Mouse (Mus musculus) heart, postnatal 14 days (tissue): ENCODE measurements at regions not wholly inside any gene's neighbourhood (a gene's known extent, or its start where the extent isn't known, plus 50 kb on each side); places are given as distances from the start of the nearest gene placed in this dataset.
"Not testable (repeated sequence)": the region's sequence is repeated elsewhere in the genome, so short reads cannot be mapped to it uniquely, and the experiment has no call there.

Experiments
- DNase-seq, 2 experiments: peaks; one replicate each; pipeline ENCODE4 v3.0.0; 2021 to 2022
- intact Hi-C: fragments of 180-260 bp; cut with DNase I; formaldehyde crosslinking; loops from one replicate; pipeline ENCODE4 v1.15.1; 2025

GRCm38 (mm10) chr12:117327086-117327485 is 189.2 kb upstream of the Rapgef5 start:
- DNase-seq = not testable (repeated sequence)
- intact Hi-C loops = loop anchor here (2.0 to 10.0 kb wide), 3 partner anchors 195 to 702 kb away; no protein-coding TSS in a partner anchor

GRCm38 (mm10) chr12:117330418-117330817 is 185.9 kb upstream of the Rapgef5 start:
- intact Hi-C loops = no loop called here
- DNase-seq = no peak

DNA sequence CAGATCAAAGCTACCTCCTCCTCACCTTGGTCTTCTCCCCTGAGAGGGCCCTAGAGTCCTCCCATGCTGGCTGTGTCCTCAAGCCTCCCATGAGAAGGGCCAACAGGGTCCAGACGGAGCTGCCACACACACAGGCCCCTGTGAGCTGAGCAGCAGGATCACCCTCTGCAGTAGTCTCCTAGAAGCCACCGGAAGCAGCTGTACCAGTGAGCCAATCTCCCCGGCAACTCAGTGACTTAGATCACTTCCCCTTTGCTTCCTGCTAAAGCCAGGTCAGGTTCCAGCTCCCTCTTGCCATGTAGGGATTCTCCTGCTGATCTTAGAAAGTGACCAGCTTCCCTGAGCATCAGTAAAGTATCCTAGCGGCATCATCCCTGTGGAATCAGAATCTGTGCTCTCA is 179.4 kb upstream of the Rapgef5 start:
- intact Hi-C loops = no loop called here
- DNase-seq = no peak

DNA sequence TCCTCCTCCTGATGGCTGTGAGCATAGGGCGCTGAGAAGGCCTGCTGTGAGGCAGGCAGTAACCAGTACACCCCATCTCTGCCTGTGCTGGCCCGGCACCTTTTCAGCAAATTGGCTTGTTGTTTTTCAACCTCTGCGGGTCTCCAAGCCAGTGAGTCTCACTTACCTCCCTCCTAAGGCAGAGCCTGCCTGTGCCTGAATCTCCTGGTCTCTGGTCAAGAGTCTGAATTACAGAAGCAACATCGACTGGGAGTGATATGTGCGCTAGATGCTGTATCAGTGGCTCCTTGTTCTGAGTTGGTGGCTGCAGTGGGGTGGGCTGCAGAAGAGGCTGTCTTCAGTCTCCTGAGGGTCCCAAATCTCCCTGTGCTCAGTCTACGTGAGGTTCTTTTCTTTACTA is 174.0 kb upstream of the Rapgef5 start:
- no peak for DNase-seq
- intact Hi-C loops = no loop called here

DNA sequence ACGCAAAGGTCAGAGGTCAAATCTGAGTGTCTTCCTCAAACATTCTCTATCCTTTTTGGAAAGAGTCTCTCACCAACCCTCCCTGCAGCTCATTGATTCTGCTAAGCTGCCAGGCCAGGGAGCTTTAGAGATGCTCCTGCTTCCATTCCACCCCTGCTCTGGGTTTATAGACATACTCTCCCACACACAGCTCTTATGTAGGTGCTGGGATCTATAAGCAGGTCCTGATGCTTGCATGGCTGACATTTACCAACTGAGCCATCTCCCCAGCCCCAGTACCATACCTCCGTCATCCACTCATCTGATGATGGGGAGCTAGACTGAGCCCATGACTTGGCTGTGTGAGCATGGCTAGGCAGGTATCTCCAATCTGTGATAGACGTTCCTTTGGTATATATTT is 173.2 kb upstream of the Rapgef5 start:
- no peak for DNase-seq
- intact Hi-C loops = no loop called here

DNA sequence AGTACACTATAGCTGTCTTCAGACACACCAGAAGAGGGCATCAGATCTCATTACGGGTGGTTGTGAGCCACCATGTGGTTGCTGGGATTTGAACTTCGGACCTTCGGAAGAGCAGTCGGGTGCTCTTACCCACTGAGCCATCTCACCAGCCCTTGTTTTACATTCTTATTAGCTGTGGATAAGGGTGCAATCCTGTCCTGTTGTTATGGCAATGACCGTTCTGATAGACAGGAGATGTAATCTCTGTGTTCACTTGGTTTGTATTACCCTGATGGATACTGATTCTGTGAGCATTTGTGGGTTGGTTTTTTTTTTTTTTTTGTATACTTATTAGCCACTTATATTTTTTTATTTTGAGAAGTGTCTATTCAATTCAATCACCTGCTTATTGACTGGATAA is 172.7 kb upstream of the Rapgef5 start:
- DNase-seq, intact Hi-C loops: not testable (repeated sequence)

- DNase-seq = no peak
- intact Hi-C loops = no loop called here
Observed at GRCm38 (mm10) chr12:117344266-117345087, 171.8 kb upstream of the Rapgef5 start.

DNA sequence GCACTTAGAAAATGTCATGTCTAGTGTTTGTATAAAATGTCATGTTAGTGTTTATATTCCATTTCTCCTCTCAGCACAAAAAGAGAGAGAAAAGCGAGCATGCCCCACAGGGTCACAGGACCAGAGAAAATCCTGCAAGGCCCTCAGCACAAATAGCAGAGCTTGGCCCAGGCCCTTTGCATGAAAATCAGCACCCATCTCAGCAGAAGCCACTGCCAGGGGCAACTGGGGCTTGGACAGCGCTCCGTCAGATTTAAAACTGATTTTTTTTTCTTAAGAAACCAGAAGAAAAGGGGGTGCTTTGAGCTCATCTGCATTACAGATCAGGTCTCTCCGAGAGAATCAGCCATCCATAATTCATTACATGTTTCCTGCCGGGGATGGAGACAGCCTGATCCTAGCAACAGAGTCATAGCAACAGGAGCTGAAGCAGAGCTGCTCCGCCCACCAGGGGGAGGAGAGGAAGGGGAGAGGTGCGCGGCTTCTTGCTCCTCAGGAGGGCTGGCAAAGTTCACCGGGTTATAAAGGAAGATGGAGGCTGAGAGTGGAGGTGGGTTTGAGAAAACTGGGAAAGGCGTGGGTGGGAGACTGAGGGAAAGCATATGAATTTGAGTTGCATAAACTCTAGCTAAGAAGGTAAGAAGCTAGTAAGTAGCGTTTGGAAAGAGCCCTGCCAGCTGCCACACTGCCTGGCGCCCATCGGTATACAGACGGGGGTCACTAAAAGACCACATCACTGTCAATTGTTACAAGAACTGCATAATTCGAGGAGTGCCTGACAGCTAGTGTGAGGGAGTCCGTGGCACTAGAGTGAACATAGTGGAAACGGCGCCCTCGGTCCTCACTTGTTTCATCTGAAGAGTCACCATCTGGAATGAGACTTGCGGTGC is 170.9 kb upstream of the Rapgef5 start:
- intact Hi-C loops = no loop called here
- no peak for DNase-seq

GRCm38 (mm10) chr12:117346091-117346490 is 170.2 kb upstream of the Rapgef5 start:
- intact Hi-C loops = no loop called here
- no peak for DNase-seq

DNA sequence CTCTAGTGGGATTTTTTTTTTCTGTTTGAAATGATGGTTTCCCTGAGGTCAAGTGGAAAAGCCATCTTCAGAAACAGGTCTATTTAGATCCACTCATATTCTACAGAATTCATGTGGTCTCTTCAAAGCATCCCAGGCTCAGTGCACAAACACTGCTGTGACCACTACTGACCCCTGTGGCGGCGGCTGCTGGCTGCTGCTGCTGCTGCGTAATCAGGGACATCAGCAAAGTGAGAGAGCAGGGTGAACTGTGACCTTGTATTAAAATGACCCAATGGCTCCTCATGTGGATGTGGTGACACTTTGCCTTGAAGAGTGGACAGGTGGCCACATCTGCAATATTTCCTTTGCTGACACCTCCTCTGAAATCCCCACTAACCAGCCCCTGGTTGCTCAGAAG is 169.1 kb upstream of the Rapgef5 start:
- intact Hi-C loops = no loop called here

GRCm38 (mm10) chr12:117348516-117348915 is 167.8 kb upstream of the Rapgef5 start:
- intact Hi-C loops = no loop called here
- DNase-seq = no peak

More for the DNA sequence above, 169.1 kb upstream of the Rapgef5 start:
- DNase-seq = no peak

DNA sequence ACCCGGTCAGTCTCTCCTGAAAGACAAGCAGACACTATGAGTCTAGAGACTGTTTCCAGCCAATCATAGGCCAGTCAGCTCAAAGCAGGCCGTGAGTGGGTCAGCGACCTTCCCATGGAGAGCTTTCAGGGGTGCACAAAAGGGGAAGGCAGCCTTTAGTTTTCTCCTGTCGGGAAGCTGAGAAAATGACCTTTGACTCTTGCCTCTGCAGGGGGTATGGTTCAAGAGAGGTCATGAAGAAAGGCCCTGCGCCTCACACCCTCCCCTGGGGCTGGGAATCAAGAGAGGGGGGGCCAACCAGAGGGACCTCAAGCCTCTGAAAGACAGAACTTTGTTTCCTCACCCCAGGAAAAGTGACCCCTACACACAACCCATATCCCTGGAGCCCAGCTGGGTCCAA is 164.4 kb upstream of the Rapgef5 start:
- DNase-seq = no peak
- intact Hi-C loops = loop anchor here (5.0 to 10.0 kb wide), 2 partner anchors 315 to 727 kb away; no protein-coding TSS in a partner anchor

DNA sequence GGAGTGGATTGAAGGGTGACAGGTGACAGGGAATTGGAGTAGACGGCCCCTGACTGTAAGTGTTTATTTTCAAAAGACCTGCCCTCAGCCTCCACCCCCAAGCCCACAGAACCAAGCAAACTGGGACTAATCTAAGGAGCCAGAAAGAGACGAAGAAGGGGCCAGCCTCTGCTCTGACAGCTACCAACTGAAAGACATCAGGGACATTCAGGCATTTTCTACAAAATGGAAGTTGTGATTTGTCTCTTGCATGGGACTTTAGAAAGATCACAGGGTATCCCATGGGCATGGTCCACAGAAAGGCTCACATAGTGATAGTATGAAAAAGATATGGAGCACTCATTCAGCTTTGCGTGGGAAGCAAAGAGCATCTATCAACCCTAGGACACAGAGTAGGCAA is 163.8 kb upstream of the Rapgef5 start:
- DNase-seq = no peak
- intact Hi-C loops = loop anchor here (5.0 to 10.0 kb wide), 2 partner anchors 315 to 728 kb away; no protein-coding TSS in a partner anchor

DNA sequence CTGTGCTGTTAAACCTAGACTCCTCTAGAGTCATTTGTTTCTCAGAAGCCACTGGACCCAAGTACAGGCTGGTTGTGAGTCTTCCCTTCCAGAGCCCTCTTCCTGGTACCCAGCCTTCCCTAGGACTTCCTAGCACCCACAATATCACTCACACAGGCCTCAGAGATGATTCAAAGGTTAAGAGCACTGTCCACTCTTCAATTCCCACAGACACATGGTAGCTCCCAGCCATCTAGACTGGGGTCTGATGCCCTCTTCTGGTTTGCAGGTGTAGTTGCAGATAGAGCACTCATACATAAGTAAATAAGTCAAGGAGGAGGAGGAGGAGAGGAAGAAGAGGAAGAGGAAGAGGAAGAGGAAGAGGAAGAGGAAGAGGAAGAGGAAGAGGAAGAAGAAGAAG is 163.3 kb upstream of the Rapgef5 start:
- peak in 1 of 2 experiments; percentile 7 for DNase-seq
- intact Hi-C loops = loop anchor here (5.0 to 10.0 kb wide), 2 partner anchors 316 to 728 kb away; no protein-coding TSS in a partner anchor

GRCm38 (mm10) chr12:117357811-117358210 is 158.5 kb upstream of the Rapgef5 start:
- no peak for DNase-seq
- intact Hi-C loops = loop anchor here (10.0 kb wide), 1 partner anchor 733 kb away; no protein-coding TSS in a partner anchor

- DNase-seq = no peak
- intact Hi-C loops = loop anchor here (10.0 kb wide), 1 partner anchor 734 kb away; no protein-coding TSS in a partner anchor
Observed at GRCm38 (mm10) chr12:117358891-117359290, 157.4 kb upstream of the Rapgef5 start.

GRCm38 (mm10) chr12:117360215-117360614 is 156.1 kb upstream of the Rapgef5 start:
- intact Hi-C loops = no loop called here
- DNase-seq = no peak

- DNase-seq = no peak
- intact Hi-C loops = no loop called here
Observed at GRCm38 (mm10) chr12:117361826-117362225, 154.5 kb upstream of the Rapgef5 start.

DNA sequence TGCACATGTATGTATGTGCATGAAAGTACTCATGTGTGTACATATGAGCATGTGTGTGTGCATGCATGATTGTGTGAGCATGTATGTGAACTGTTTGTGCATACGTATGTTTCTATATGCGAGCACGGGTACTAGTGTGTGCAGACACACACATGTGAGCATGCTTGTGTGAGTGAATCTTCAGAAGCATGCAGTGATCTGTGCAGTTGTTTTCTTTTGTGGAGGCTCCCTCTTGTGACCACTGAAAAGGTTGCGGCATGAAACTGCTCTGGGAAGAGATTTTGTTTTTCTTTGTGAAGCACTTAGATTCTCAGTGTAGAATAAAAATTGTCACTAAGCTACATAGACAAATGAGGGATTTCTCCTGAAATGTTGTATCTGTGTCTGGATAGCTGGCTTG is 152.8 kb upstream of the Rapgef5 start:
- DNase-seq, intact Hi-C loops: not testable (repeated sequence)

DNA sequence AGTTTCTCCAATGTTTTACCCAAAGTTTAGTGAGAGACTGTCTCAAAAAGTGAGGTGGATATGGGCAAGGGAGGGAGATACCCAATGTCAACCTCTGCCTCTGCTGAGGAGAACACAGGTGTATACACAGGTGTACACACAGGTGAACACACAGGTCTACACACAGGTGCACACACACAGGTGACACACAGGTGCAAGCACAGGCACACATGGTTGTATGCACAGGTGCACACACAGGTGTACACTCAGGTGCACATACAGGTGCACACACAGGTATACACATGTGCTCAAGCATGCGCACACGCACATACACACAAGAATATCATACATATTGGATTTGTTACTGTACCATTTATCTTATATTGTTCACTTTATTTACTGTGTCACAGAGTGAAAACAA is 151.1 kb upstream of the Rapgef5 start:
- DNase-seq = no peak
- intact Hi-C loops = no loop called here

DNA sequence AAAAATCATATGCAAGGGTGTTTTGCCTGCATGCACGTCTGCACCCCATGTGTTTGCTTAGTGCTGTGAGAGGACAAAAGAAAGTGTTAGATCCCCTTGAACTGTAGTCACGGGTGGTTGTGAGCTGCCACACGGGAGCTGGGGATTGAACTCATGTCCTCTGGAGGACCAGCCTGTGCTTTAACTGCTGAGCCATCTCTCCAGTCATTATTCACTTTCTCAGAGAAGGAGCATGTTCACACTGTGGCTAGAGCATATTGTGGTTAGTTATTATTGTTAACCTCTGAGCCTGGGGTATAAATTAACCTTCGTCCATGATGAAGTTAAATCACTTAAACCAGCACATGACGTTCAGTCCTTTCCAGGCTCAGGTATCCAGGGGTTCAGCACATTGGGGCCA is 150.4 kb upstream of the Rapgef5 start:
- intact Hi-C loops = no loop called here
- no peak for DNase-seq
